Mouse (Mus musculus): ENCODE data around the gene Arpc5l. TPM values are rescaled to one million over a fixed set of nuclear protein-coding genes. Genes with fewer than 3 reads are reported as not detected.
A peak's percentile ranks its signal among the peaks of the same experiment; 100 is the strongest.
"Not testable (repeated sequence)": the region's sequence is repeated elsewhere in the genome, so short reads cannot be mapped to it uniquely, and the experiment has no call there.

The Arpc5l gene
- polyA plus RNA-seq, 1 experiment from 2014 or later, result 136 TPM

- no peak for TF ChIP-seq CTCF (IDR thresholded peaks at IDR 0.05; ENCODE audit: low read depth)
- peaks cover 34% of the 10 kb centered on the region for H3K36me3 ChIP-seq (ENCODE audit: insufficient read depth)
- no peaks in the 10 kb centered on the region for H3K27me3 ChIP-seq (ENCODE audit: insufficient read depth, low read length)
- H3K9me3 ChIP-seq (ENCODE audit: low read depth, low read length), result no peaks in the 10 kb centered on the region
- 85% methylated on average over 14 of the region's 14 CpGs for WGBS
- DNase-seq (no peak), ATAC-seq (ENCODE audit: insufficient read depth) (no peak)
- H3K27ac ChIP-seq (ENCODE audit: low read depth), result no peak overlapping the region
- H3K4me2 ChIP-seq, result peak overlapping the region; percentile 86
- peaks cover 12% of the 10 kb centered on the region; the same call in 1 of the 2 replicates for H3K4me1 ChIP-seq (ENCODE audit: insufficient read depth)
- peak overlapping the region; percentile 77 for H3K4me3 ChIP-seq (ENCODE audit: low read depth, low read length)
- H3K9ac ChIP-seq, result 0 out of 2 replicates have a peak overlapping the region, but pooled peaks have one; percentile 90
These were observed 1.1 kb downstream of the Arpc5l start for GRCm38 (mm10) chr2:39006149-39006730.

GRCm38 (mm10) chr2:39007865-39008264 is 2.7 kb downstream of the Arpc5l start:
- H3K27ac ChIP-seq (ENCODE audit: low read depth), result peak overlapping the region; percentile 94
- H3K4me1 ChIP-seq (ENCODE audit: insufficient read depth), result peaks cover 12% of the 10 kb centered on the region; the same call in 1 of the 2 replicates
- H3K4me2 ChIP-seq, result peak overlapping the region; percentile 81
- DNase-seq (peak; percentile 97), ATAC-seq (ENCODE audit: insufficient read depth) (peak; percentile 85)
- peak overlapping the region; percentile 85 for H3K9ac ChIP-seq
- H3K4me3 ChIP-seq (ENCODE audit: low read depth, low read length), result peak overlapping the region; percentile 89
- no peak for TF ChIP-seq CTCF (IDR thresholded peaks at IDR 0.05; ENCODE audit: low read depth)
- peaks cover 30% of the 10 kb centered on the region for H3K36me3 ChIP-seq (ENCODE audit: insufficient read depth)
- H3K9me3 ChIP-seq (ENCODE audit: low read depth, low read length), result no peaks in the 10 kb centered on the region
- under 1% methylated on average over 44 of the region's 44 CpGs for WGBS
- no peaks in the 10 kb centered on the region for H3K27me3 ChIP-seq (ENCODE audit: insufficient read depth, low read length)

GRCm38 (mm10) chr2:39008350-39008851 is 3.3 kb downstream of the Arpc5l start:
- DNase-seq, result no peak
- Histone ChIP-seq H3K36me3 (ENCODE audit: insufficient read depth) (peaks cover 30% of the 10 kb centered on the region), H3K27me3 (ENCODE audit: insufficient read depth, low read length) (no peaks in the 10 kb centered on the region), H3K4me1 (ENCODE audit: insufficient read depth) (peaks cover 12% of the 10 kb centered on the region; the same call in 1 of the 2 replicates), H3K9ac (peak overlapping the region; percentile 85), H3K4me3 (ENCODE audit: low read depth, low read length) (peak overlapping the region; percentile 89), H3K4me2 (peak overlapping the region; percentile 81), H3K27ac (ENCODE audit: low read depth) (peak overlapping the region; percentile 94), H3K9me3 (ENCODE audit: low read depth, low read length) (no peaks in the 10 kb centered on the region)
- ATAC-seq (ENCODE audit: insufficient read depth), result peak; percentile 59
- TF ChIP-seq CTCF (IDR thresholded peaks at IDR 0.05; ENCODE audit: low read depth), result no peak
- under 1% methylated on average over 25 of the region's 25 CpGs for WGBS

GRCm38 (mm10) chr2:39008954-39009365 is 3.8 kb downstream of the Arpc5l start:
- H3K9me3 ChIP-seq (ENCODE audit: low read depth, low read length), result no peaks in the 10 kb centered on the region
- peak overlapping the region; percentile 94 for H3K27ac ChIP-seq (ENCODE audit: low read depth)
- no peak for TF ChIP-seq CTCF (IDR thresholded peaks at IDR 0.05; ENCODE audit: low read depth)
- 17% methylated on average over 3 of the region's 3 CpGs for WGBS
- H3K27me3 ChIP-seq (ENCODE audit: insufficient read depth, low read length), result no peaks in the 10 kb centered on the region
- peaks cover 6% of the 10 kb centered on the region; the same call in 1 of the 2 replicates for H3K4me1 ChIP-seq (ENCODE audit: insufficient read depth)
- peak overlapping the region; percentile 81 for H3K4me2 ChIP-seq
- ATAC-seq (ENCODE audit: insufficient read depth), result no peak
- H3K4me3 ChIP-seq (ENCODE audit: low read depth, low read length), result peak overlapping the region; percentile 89
- H3K36me3 ChIP-seq (ENCODE audit: insufficient read depth), result peaks cover 30% of the 10 kb centered on the region
- peak; percentile 59 for DNase-seq
- peak overlapping the region; percentile 85 for H3K9ac ChIP-seq

GRCm38 (mm10) chr2:39010144-39010543 is 5.0 kb downstream of the Arpc5l start:
- peaks cover 41% of the 10 kb centered on the region for H3K36me3 ChIP-seq (ENCODE audit: insufficient read depth)
- H3K4me2 ChIP-seq; H3K4me1 ChIP-seq (ENCODE audit: insufficient read depth); ATAC-seq (ENCODE audit: insufficient read depth); H3K9ac ChIP-seq; H3K27me3 ChIP-seq (ENCODE audit: insufficient read depth, low read length); DNase-seq; H3K9me3 ChIP-seq (ENCODE audit: low read depth, low read length); H3K27ac ChIP-seq (ENCODE audit: low read depth); H3K4me3 ChIP-seq (ENCODE audit: low read depth, low read length): not testable (repeated sequence)
- WGBS, result 93% methylated on average over 4 of the region's 5 CpGs

GRCm38 (mm10) chr2:39011264-39011663 is 6.1 kb downstream of the Arpc5l start:
- H3K4me1 ChIP-seq (ENCODE audit: insufficient read depth), result peaks cover under 1% of the 10 kb centered on the region; the same call in 1 of the 2 replicates
- no peaks in the 10 kb centered on the region for H3K9me3 ChIP-seq (ENCODE audit: low read depth, low read length)
- TF ChIP-seq CTCF (IDR thresholded peaks at IDR 0.05; ENCODE audit: low read depth), result no peak
- H3K36me3 ChIP-seq (ENCODE audit: insufficient read depth), result peaks cover 52% of the 10 kb centered on the region
- ATAC-seq (ENCODE audit: insufficient read depth) (no peak), DNase-seq (no peak)
- H3K9ac ChIP-seq, result no peak overlapping the region
- no peak overlapping the region for H3K4me3 ChIP-seq (ENCODE audit: low read depth, low read length)
- no peak overlapping the region for H3K4me2 ChIP-seq
- H3K27me3 ChIP-seq (ENCODE audit: insufficient read depth, low read length), result no peaks in the 10 kb centered on the region
- H3K27ac ChIP-seq (ENCODE audit: low read depth), result no peak overlapping the region

- Histone ChIP-seq H3K4me3 (ENCODE audit: low read depth, low read length) (no peak overlapping the region), H3K36me3 (ENCODE audit: insufficient read depth) (peaks cover 59% of the 10 kb centered on the region), H3K27ac (ENCODE audit: low read depth) (no peak overlapping the region), H3K4me1 (ENCODE audit: insufficient read depth) (no peaks in the 10 kb centered on the region; the same call in 1 of the 2 replicates), H3K4me2 (no peak overlapping the region), H3K9me3 (ENCODE audit: low read depth, low read length) (no peaks in the 10 kb centered on the region), H3K27me3 (ENCODE audit: insufficient read depth, low read length) (no peaks in the 10 kb centered on the region), H3K9ac (no peak overlapping the region)
- ATAC-seq (ENCODE audit: insufficient read depth) (no peak), DNase-seq (no peak)
- 77% methylated on average over 3 of the region's 3 CpGs for WGBS
- TF ChIP-seq CTCF (IDR thresholded peaks at IDR 0.05; ENCODE audit: low read depth), result no peak
These were observed 6.8 kb downstream of the Arpc5l start for GRCm38 (mm10) chr2:39011971-39012370.

All from lung, embryonic 14.5 days (tissue).